Mouse (Mus musculus) bone marrow, adult 2 months (tissue): ENCODE results near the gene Zfp661.

Experiments used
- CTCF ChIP-seq: fragments of 200-500 bp; IDR thresholded peaks from 2 replicates; pipeline ENCODE4 v1.5.1; 2011; ENCODE audit warnings: low read length, control low read depth; ENCODE audit not compliant: control insufficient read depth, insufficient read depth
- POLR2A ChIP-seq: fragments of 200-500 bp; IDR thresholded peaks from 2 replicates; pipeline ENCODE4 v1.6.1; 2011; ENCODE audit warnings: low read depth, mild to moderate bottlenecking, control low read depth, low read length, borderline replicate concordance; ENCODE audit not compliant: control insufficient read depth

DNA sequence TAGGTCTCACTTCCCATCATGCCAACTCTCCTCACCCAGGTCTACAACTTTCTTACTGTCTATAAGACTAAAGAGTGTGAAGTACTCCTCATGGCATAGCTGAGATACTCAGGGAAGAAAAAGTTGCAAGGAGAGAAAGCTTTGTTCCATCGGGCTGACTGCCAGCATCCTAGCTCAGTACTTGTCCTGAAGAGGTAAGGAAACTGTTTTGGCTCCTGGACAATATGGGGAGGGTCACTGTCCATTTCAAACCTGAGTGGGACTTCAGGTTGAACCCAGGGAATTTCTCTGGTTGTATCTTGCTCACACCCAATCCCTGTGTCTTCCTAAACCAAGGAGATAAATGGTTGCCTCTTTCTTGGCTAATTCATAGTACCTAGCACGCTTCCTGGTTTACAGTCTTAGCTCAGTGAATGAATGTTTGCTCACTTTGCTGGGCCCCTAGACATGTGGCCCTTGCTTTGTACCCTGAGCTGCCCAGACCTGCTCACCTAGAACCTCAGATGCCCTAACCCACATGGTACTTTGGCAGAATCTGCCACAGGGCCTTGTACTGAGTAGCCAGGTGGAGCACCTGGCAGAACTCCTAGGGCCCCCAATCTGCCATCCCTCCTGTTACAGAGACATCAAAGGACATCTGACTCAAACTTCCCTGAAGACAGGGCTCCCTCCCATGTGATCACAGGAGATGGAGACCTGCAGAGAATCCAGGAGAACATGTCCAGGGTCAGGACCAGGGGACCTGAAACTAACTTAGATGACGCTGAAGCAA lies 61.7 kb downstream of the Zfp661 start:
- no peak for TF ChIP-seq POLR2A
- TF ChIP-seq CTCF = no peak
